Comparison of ENCODE assay signal across 8 mouse cellular contexts in genomic region chr8:11556691-11557423, GRCm38 (mm10). TPM values are rescaled to one million over a fixed set of nuclear protein-coding genes. Genes with fewer than 3 reads are reported as not detected.
DNase-seq lines count a peak whose midpoint lies in the region; ATAC-seq and TF ChIP-seq lines count a peak whose summit lies in the region.

No protein-coding gene starts in this region.

- no peak for TF ChIP-seq EP300 in MEL (IDR thresholded peaks at IDR 0.05; ENCODE audit: low read depth in 1 of 2, low read length in 2 of 2)

- WGBS in cerebellum, adult 2 months = under 1% methylated on average over 85 of the region's 85 CpGs
- under 1% methylated on average over 82 of the region's 85 CpGs for WGBS in intestine, embryonic 15.5 days
- WGBS in midbrain, embryonic 13.5 days = under 1% methylated on average over 74 of the region's 85 CpGs

- H3K9ac ChIP-seq in MEL (ENCODE audit: control insufficient read depth, low read depth, low read length, poor library complexity, severe bottlenecking) = peak overlapping the region; percentile 94
- H3K9ac ChIP-seq in intestine, embryonic 15.5 days = peak overlapping the region; percentile 94
- H3K9ac ChIP-seq in midbrain, embryonic 13.5 days (replicated peaks) = peak overlapping the region; percentile 93

- peaks cover 44% of the 10 kb centered on the region for H3K79me2 ChIP-seq in MEL (ENCODE audit: control insufficient read depth, insufficient read depth, low read length, poor library complexity)

- H3K4me3 ChIP-seq in MEL (ENCODE audit: control insufficient read depth in 1 of 2, insufficient read depth in 1 of 2, low read depth in 2 of 2, low read length in 2 of 2) = peak overlapping the region; percentile 91 to 98
- peak overlapping the region; percentile 83 for H3K4me3 ChIP-seq in cerebellum, adult 2 months (replicated peaks; ENCODE audit: insufficient read depth, low read depth, low read length)
- H3K4me3 ChIP-seq in intestine, embryonic 15.5 days (replicated peaks) = peak overlapping the region; percentile 92
- peak overlapping the region; percentile 89 for H3K4me3 ChIP-seq in midbrain, embryonic 13.5 days (replicated peaks)

- H3K4me2 ChIP-seq in intestine, embryonic 15.5 days (replicated peaks) = peak overlapping the region; percentile 82
- H3K4me2 ChIP-seq in midbrain, embryonic 13.5 days (replicated peaks) = peak overlapping the region; percentile 78

- H3K36me3 ChIP-seq in MEL (ENCODE audit: control insufficient read depth in 1 of 2, insufficient read depth in 2 of 2, low read length in 2 of 2) = peaks cover 0 to 19% of the 10 kb centered on the region in 2 experiments; a peak in 2 of 4 replicates
- H3K36me3 ChIP-seq in intestine, embryonic 15.5 days = peaks cover 8% of the 10 kb centered on the region
- H3K36me3 ChIP-seq in midbrain, embryonic 13.5 days = peaks cover 8% of the 10 kb centered on the region

- H3K27me3 ChIP-seq in MEL (ENCODE audit: control insufficient read depth in 1 of 2, insufficient read depth in 2 of 2, low read length in 2 of 2) = no peaks in the 10 kb centered on the region
- H3K27me3 ChIP-seq in cerebellum, adult 2 months (ENCODE audit: control insufficient read depth, insufficient read depth, low read length) = no peaks in the 10 kb centered on the region
- H3K27me3 ChIP-seq in intestine, embryonic 15.5 days (replicated peaks) = no peaks in the 10 kb centered on the region
- peaks cover 3% of the 10 kb centered on the region; the same call in 1 of the 2 replicates for H3K27me3 ChIP-seq in midbrain, embryonic 13.5 days

- ATAC-seq in intestine, embryonic 15.5 days = no peak
- ATAC-seq in midbrain, embryonic 13.5 days = no peak
- no peak for ATAC-seq in activated CD4-positive, CD25-positive, alpha-beta regulatory T cell, adult 4 months

- TF ChIP-seq CTCF in MEL (IDR thresholded peaks at IDR 0.05 in 2 of 3, conservative IDR thresholded peaks at IDR 0.05 in 1 of 3; ENCODE audit: control insufficient read depth in 1 of 3, insufficient read depth in 1 of 3, low read depth in 2 of 3, low read length in 3 of 3, poor library complexity in 1 of 3, severe bottlenecking in 1 of 3) = no peak
- TF ChIP-seq CTCF in cerebellum, adult 2 months (IDR thresholded peaks at IDR 0.05; ENCODE audit: borderline replicate concordance, insufficient read depth, low read depth, low read length) = no peak

- H3K27ac ChIP-seq in MEL (ENCODE audit: control insufficient read depth, low read depth, low read length) = peak overlapping the region; percentile 78
- H3K27ac ChIP-seq in cerebellum, adult 2 months (ENCODE audit: insufficient read depth, low read length) = peak overlapping the region; percentile 84
- H3K27ac ChIP-seq in intestine, embryonic 15.5 days = peak overlapping the region; percentile 99
- peak overlapping the region; percentile 100 for H3K27ac ChIP-seq in midbrain, embryonic 13.5 days

- TF ChIP-seq RAD21 in MEL (IDR thresholded peaks at IDR 0.05; ENCODE audit: low read depth, low read length) = no peak

- intact Hi-C loops in left cerebral cortex, postnatal 4 days (cut with DNase I) = loop anchor here (10.0 kb wide), 1 partner anchor 148 kb away; the partner anchor contains the start of gene 1700016D06Rik

- H3K9me3 ChIP-seq in MEL (replicated peaks; ENCODE audit: insufficient read depth, low read length) = no peaks in the 10 kb centered on the region
- H3K9me3 ChIP-seq in intestine, embryonic 15.5 days = no peaks in the 10 kb centered on the region
- no peaks in the 10 kb centered on the region for H3K9me3 ChIP-seq in midbrain, embryonic 13.5 days

- DNase-seq in MEL (ENCODE audit: low read depth, low spot score) = peak; percentile 66
- DNase-seq in cerebellum, adult 2 months = peak; percentile 62 to 65
- peak; percentile 49 to 50 for DNase-seq in frontal cortex, postnatal 36 days (ENCODE audit: low spot score in 2 of 2)
- peak; percentile 66 for DNase-seq in left cerebral cortex, postnatal 4 days
- peak; percentile 57 to 64 for DNase-seq in spleen, adult 18-20 months

- peaks cover 4 to 22% of the 10 kb centered on the region in 2 experiments; a peak in 3 of 4 replicates for H3K4me1 ChIP-seq in MEL (ENCODE audit: control insufficient read depth in 1 of 2, insufficient read depth in 2 of 2, low read length in 2 of 2)
- H3K4me1 ChIP-seq in cerebellum, adult 2 months (ENCODE audit: control insufficient read depth, insufficient read depth, low read length) = peaks cover 3% of the 10 kb centered on the region
- peaks cover 17% of the 10 kb centered on the region for H3K4me1 ChIP-seq in intestine, embryonic 15.5 days (replicated peaks)
- peaks cover 34% of the 10 kb centered on the region for H3K4me1 ChIP-seq in midbrain, embryonic 13.5 days (replicated peaks)

- 0 out of 4 replicates have a peak, but pooled peaks of 1 of the 2 experiments have one; percentile 15 for TF ChIP-seq POLR2A in MEL (IDR thresholded peaks at IDR 0.05; ENCODE audit: control insufficient read depth in 1 of 2, insufficient read depth in 1 of 2, low read depth in 1 of 2, low read length in 2 of 2, poor library complexity in 1 of 2)
- TF ChIP-seq POLR2A in cerebellum, adult 2 months (IDR thresholded peaks at IDR 0.05; ENCODE audit: borderline replicate concordance, insufficient read depth, low read length) = no peak

TF ChIP-seq in MEL, 35 proteins besides CTCF, POLR2A, EP300 and RAD21:
- TF ChIP-seq MXI1 (IDR thresholded peaks at IDR 0.05; ENCODE audit: low read depth, low read length) (peak; percentile 12; the same call in 1 of the 2 replicates), GATA1 (IDR thresholded peaks at IDR 0.05; ENCODE audit: low read depth, low read length) (no peak), NRF1 (IDR thresholded peaks at IDR 0.05; ENCODE audit: insufficient read depth, low read depth, low read length, poor library complexity, severe bottlenecking) (no peak), ELF1 (IDR thresholded peaks at IDR 0.05; ENCODE audit: low read depth, low read length) (no peak), CHD2 (IDR thresholded peaks at IDR 0.05; ENCODE audit: low read length) (no peak), ZMIZ1 (IDR thresholded peaks at IDR 0.05; ENCODE audit: low read depth, low read length) (no peak), JUND (IDR thresholded peaks at IDR 0.05; ENCODE audit: low read depth, low read length) (no peak)

RNA-seq across cellular contexts. Expression of gene Ing1, which starts 1.5 kb away (rescaled TPM):
- 35.9 and 36.2 TPM in 2 replicates for total RNA-seq in MEL (2012; rRNA removed)
- 10 to 100 TPM in 1 of 2 experiments, not detected in 1; 91.0 TPM for polyA plus RNA-seq in MEL (2012; ENCODE audit: insufficient read depth in 1 of 2, insufficient read length in 2 of 2, low read depth in 1 of 2, low replicate concordance in 2 of 2, missing spikeins in 1 of 2)
- 39.2 and 42.2 TPM in 2 replicates for polyA plus RNA-seq in cerebellum, adult 2 months (2012; rRNA removed)
- 34.2 and 35.0 TPM in 2 replicates for polyA plus RNA-seq in intestine, embryonic 15.5 days (2015; fragmentation: Nextera tagmentation; extraction: Ambion mirVana)
- 10 to 100 TPM; 61.3 to 65.7 TPM for total RNA-seq in left cerebral cortex, postnatal 4 days (2021)
- 46.1 and 46.7 TPM in 2 replicates for polyA plus RNA-seq in midbrain, embryonic 13.5 days (2015; fragmentation: Nextera tagmentation; extraction: Ambion mirVana)
- 10 to 100 TPM; 59.6 to 65.6 TPM for polyA plus RNA-seq in activated CD4-positive, CD25-positive, alpha-beta regulatory T cell, adult 4 months (2017; shearing (Covaris generic))

RNA-seq across cellular contexts. Expression of gene Cars2, which starts 6.3 kb away (rescaled TPM):
- total RNA-seq in MEL (2012; rRNA removed) = 60.1 and 62.8 TPM in 2 replicates
- polyA plus RNA-seq in MEL (2012; ENCODE audit: insufficient read depth in 1 of 2, insufficient read length in 2 of 2, low read depth in 1 of 2, low replicate concordance in 2 of 2, missing spikeins in 1 of 2) = 10 to 100 TPM in 1 of 2 experiments, not detected in 1; 63.8 TPM
- polyA plus RNA-seq in cerebellum, adult 2 months (2012; rRNA removed) = 27.4 and 27.6 TPM in 2 replicates
- polyA plus RNA-seq in intestine, embryonic 15.5 days (2015; fragmentation: Nextera tagmentation; extraction: Ambion mirVana) = 26.2 and 33.1 TPM in 2 replicates
- 10 to 100 TPM; 33.4 to 37.2 TPM for total RNA-seq in left cerebral cortex, postnatal 4 days (2021)
- polyA plus RNA-seq in midbrain, embryonic 13.5 days (2015; fragmentation: Nextera tagmentation; extraction: Ambion mirVana) = 21.0 and 23.8 TPM in 2 replicates
- polyA plus RNA-seq in activated CD4-positive, CD25-positive, alpha-beta regulatory T cell, adult 4 months (2017; shearing (Covaris generic)) = 10 to 100 TPM; 11.2 to 15.7 TPM

RNA-seq across cellular contexts. Expression of gene Naxd, which starts 59.6 kb away (rescaled TPM):
- 54.8 and 60.9 TPM in 2 replicates for total RNA-seq in MEL (2012; rRNA removed)
- polyA plus RNA-seq in MEL (2012; ENCODE audit: insufficient read depth in 1 of 2, insufficient read length in 2 of 2, low read depth in 1 of 2, low replicate concordance in 2 of 2, missing spikeins in 1 of 2) = 10 to 100 TPM in 1 of 2 experiments, not detected in 1; 72.3 TPM
- polyA plus RNA-seq in cerebellum, adult 2 months (2012; rRNA removed) = 105 and 114 TPM in 2 replicates
- 94.4 and 101 TPM in 2 replicates for polyA plus RNA-seq in intestine, embryonic 15.5 days (2015; fragmentation: Nextera tagmentation; extraction: Ambion mirVana)
- 10 to 100 TPM; 62.9 to 68.7 TPM for total RNA-seq in left cerebral cortex, postnatal 4 days (2021)
- polyA plus RNA-seq in midbrain, embryonic 13.5 days (2015; fragmentation: Nextera tagmentation; extraction: Ambion mirVana) = 151 and 158 TPM in 2 replicates
- 10 to 100 TPM; 46.7 to 61.4 TPM for polyA plus RNA-seq in activated CD4-positive, CD25-positive, alpha-beta regulatory T cell, adult 4 months (2017; shearing (Covaris generic))
